Mouse (Mus musculus): ENCODE results near the gene Olfr424. TPM values are rescaled to one million over a fixed set of nuclear protein-coding genes. Genes with fewer than 3 reads are reported as not detected.

The Olfr424 gene
- not detected for polyA plus RNA-seq (2017; shearing (Covaris generic))

DNA sequence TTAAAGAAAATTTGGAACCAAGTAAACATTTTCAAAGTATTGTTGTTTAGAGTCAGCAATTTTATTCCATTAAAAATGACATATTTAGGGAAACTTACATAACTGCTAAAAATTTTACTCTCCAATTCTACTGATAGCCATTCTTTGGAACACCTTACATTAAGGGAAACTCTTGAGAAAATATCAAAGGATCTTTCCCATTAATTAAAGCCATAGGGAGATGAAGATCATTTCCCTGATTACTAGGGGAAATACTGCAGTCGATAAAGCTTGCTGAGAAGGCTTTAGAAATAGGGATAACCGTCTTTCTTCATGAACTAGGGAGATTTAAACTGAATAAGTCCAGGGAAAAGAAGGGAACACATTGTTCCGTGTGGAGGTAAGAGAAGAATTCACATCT lies at the start of gene Olfr424:
Olfr424 (plus strand) TSS at position 301 of the 400 bp plus-strand sequence.

DNA sequence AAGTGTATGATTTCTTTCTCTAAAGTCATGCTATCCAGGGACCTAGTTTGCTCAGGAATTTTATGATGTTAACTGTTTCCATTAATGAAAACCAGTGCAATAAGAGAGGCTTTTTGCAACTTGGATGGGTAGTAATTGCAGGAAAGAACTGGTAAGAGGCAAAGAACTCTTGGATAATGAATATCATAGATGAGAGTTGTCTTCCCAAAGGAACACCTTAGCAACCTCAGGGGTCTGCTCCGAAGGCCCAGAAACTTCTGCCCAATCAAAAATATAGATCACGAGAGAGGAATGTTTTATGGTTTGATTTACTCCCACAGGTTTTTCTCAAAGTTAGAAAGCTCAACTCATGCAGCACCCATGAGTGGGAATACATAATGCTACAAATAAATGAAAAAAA lies 47.3 kb upstream of the Olfr424 start, which contains the start of gene Olfr429:
Olfr429 (plus strand) TSS at position 301 of the 400 bp plus-strand sequence.

DNA sequence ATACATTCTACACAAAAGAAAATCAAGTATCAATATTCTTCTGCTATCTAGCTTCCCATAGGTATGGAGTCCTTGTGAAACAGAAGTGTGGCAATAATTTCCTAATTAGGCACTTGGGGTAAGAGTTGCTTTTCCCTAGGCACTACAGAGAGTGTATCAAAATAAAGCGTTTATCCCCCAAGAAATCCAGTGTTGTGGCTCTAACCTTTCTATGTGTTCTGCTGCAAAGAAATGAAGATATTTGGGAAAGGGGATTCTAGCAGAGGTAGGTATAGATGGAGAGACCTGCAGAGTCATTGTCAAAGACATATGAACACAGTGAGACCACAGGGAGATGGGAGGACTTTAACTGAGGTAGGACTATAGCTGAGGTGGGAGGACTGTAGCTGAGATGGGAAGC lies 34.7 kb upstream of the Olfr424 start, which contains the start of gene Olfr427:
Olfr427 (plus strand) TSS at position 301 of the 400 bp plus-strand sequence.

DNA sequence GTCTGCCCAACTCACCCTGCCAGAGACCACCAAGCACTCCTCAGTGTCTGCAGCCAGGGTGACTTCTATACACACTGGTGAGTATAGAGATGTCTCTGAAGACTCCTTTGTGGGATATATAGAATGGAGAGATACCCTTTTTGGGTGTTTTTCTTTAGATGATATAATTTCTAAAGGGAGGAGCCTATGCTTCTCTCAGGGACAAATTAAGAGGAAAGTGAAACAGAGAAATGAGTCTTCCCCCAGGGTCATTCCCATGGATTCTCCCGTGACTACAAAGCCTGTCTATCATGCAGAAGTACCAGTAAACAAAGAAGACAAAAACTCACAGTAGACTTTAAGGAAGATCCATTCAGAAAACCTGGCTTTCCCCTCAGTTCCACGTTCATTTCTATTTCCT lies 10.3 kb upstream of the Olfr424 start, which contains the start of gene Olfr231:
Olfr231 (minus strand) TSS at position 101 of the 400 bp plus-strand sequence.

DNA sequence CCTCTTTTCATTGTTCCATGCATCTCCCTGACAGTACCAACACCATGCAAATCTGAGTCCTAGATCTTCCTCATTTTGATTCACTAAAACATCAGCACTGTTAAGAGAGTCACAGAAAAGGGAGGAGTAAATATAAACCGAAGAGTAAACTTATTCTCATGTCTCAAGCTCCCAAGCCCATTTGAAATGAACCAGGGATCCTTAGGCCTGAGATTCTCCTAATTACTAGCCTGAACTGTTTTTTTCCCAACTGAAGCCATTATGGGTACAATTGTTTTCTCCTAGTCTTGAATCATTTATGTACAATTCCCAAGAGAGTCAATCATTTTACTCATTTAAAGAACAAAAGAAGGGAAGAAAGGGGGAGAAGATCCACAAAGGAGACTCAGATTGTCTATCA lies 24.0 kb downstream of the Olfr424 start, which contains the start of gene Olfr420:
Olfr420 (plus strand) TSS at position 301 of the 400 bp plus-strand sequence.

DNA sequence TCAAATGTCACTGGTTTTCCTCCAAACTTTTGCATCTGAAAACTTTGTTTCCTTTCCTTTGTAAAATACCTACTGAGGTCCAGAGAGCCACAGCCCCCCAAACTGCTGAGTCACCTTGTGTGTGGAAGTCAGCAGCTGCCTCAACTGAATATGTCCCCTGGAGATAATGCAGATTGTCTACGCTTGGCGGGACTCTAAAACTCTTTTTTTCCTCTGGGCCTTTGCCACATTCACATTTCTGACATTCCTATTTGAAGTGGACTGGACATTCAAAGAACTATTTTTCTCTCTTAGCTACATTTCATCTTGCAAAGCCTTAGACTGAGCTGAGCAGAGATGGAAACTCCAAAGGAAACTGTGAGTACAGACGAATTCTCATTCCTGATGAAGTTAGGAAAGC lies 41.3 kb downstream of the Olfr424 start, which contains the start of gene Spta1:
Spta1 (plus strand) TSS at position 172 of the 400 bp plus-strand sequence.

Other genes with a start within 250 kb of the Olfr424 start
- 1.2 TPM for gene Ifi211, start 218.5 kb upstream of the Olfr424 start, polyA plus RNA-seq (2017; shearing (Covaris generic))
- 543 TPM for gene Mndal, start 189.0 kb upstream of the Olfr424 start, polyA plus RNA-seq (2017; shearing (Covaris generic))
- gene Ifi203, start 188.8 kb upstream of the Olfr424 start, polyA plus RNA-seq (2017; shearing (Covaris generic)), result 438 TPM
- gene Ifi202b, start 148.8 kb upstream of the Olfr424 start, polyA plus RNA-seq (2017; shearing (Covaris generic)), result not detected
- not detected for gene Ifi205, start 99.7 kb upstream of the Olfr424 start, polyA plus RNA-seq (2017; shearing (Covaris generic))
- gene Olfr433, start 90.8 kb upstream of the Olfr424 start, polyA plus RNA-seq (2017; shearing (Covaris generic)), result not detected
- not detected for gene Olfr432, start 82.3 kb upstream of the Olfr424 start, polyA plus RNA-seq (2017; shearing (Covaris generic))
- not detected for gene Olfr430, start 64.9 kb upstream of the Olfr424 start, polyA plus RNA-seq (2017; shearing (Covaris generic))
- not detected for gene Olfr429, start 47.2 kb upstream of the Olfr424 start, polyA plus RNA-seq (2017; shearing (Covaris generic))
- not detected for gene Olfr427, start 34.6 kb upstream of the Olfr424 start, polyA plus RNA-seq (2017; shearing (Covaris generic))
- gene Olfr231, start 10.4 kb upstream of the Olfr424 start, polyA plus RNA-seq (2017; shearing (Covaris generic)), result not detected
- gene Olfr420, start 24.1 kb downstream of the Olfr424 start, polyA plus RNA-seq (2017; shearing (Covaris generic)), result not detected
- 0.04 TPM for gene Spta1, start 41.3 kb downstream of the Olfr424 start, polyA plus RNA-seq (2017; shearing (Covaris generic))
- gene Olfr419, start 120.5 kb downstream of the Olfr424 start, polyA plus RNA-seq (2017; shearing (Covaris generic)), result not detected
- not detected for gene Mptx1, start 199.0 kb downstream of the Olfr424 start, polyA plus RNA-seq (2017; shearing (Covaris generic))
- gene Olfr417, start 233.6 kb downstream of the Olfr424 start, polyA plus RNA-seq (2017; shearing (Covaris generic)), result not detected

Measured in CD4-positive, CD25-positive, alpha-beta regulatory T cell, adult 9 weeks (primary cell).